Mouse (Mus musculus): ENCODE measurements around the gene Ppp1r21. TPM values are rescaled to one million over a fixed set of nuclear protein-coding genes. Genes with fewer than 3 reads are reported as not detected.

Gene Ppp1r21
- total and polyA plus RNA-seq, 3 experiments: 4.6 to 33.5 (median 31.8) TPM

DNA sequence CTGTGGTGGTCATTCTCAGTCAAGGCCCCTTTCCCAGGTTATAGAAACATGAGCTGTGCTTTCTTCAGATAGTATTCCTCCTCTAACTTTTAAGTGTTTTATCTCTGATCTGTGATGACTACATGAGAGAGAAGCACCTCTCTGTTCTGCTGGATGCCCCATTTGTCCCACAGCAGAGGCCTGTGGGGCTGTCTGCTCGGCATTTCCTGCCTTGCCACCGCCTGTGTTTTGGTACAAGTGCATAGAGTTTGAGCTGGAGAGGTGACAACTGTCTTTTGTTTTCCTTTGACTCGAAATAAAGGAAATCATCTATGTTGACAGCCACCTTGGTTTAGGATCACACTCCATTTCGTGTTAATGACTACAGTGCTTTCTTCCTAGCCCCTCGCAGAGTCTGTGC, 44.9 kb downstream of the Ppp1r21 start:
- no peak overlapping the region for H3K4me3 ChIP-seq (ENCODE audit: low read depth, low read length)
- DNase-seq (ENCODE audit: low spot score): no peak
- ATAC-seq (ENCODE audit: extremely low read depth, insufficient number of reproducible peaks, low FRiP score, poor library complexity, severe bottlenecking): no peak
- H3K36me3 ChIP-seq (replicated peaks): peaks cover 75% of the 10 kb centered on the region
- H3K9me3 ChIP-seq (replicated peaks): no peaks in the 10 kb centered on the region
- no peaks in the 10 kb centered on the region for H3K4me1 ChIP-seq (ENCODE audit: insufficient read depth, low read depth, low read length)
- TF ChIP-seq TAL1 (conservative IDR thresholded peaks at IDR 0.05; ENCODE audit: low read depth, low read length): no peak
- no peaks in the 10 kb centered on the region for H3K27me3 ChIP-seq (ENCODE audit: insufficient read depth, low read length)

DNA sequence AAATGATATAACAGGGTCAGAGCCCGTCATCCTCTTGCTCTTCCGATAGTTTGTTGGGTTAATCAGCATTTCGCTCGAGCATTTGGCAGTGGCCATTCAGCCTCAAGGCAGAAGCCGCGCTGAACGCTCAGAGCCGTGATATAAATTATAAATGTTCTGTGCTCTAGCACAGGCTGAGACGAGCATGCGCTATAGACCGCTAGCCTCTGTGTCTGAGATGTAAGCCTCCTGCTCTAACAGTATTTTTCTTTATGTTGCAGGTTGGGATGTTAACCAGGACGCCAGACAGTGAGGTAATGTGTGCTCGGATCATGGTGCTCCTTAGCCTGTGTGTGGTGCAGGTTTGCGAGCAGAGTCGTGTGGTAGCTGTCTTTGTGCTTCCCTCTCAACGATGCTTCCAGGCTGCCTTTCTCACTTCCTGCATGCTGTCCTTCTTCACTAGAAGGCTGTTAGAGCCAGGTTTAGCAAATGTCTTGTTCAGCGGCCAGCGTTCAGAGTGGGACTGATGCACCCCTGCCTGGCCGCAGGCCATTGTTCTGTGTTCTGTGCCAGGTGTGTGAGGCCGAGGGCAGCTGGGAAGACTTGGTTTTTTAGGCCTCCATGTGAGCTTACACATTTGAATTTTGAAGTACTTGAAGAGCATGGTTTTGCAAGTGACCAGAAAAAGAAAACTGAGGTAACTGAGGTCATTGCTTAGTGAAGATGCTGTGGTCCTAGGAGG, 48.8 kb downstream of the Ppp1r21 start:
- H3K36me3 ChIP-seq (replicated peaks): peaks cover 79% of the 10 kb centered on the region
- H3K4me1 ChIP-seq (ENCODE audit: insufficient read depth, low read depth, low read length): no peaks in the 10 kb centered on the region
- no peak for ATAC-seq (ENCODE audit: extremely low read depth, insufficient number of reproducible peaks, low FRiP score, poor library complexity, severe bottlenecking)
- TF ChIP-seq GATA1 (IDR thresholded peaks at IDR 0.05; ENCODE audit: borderline replicate concordance, low read length) (no peak), POLR2AphosphoS5 (IDR thresholded peaks at IDR 0.05; ENCODE audit: insufficient replicate concordance, low read depth, low read length) (no peak), CTCF (IDR thresholded peaks at IDR 0.05; ENCODE audit: low read depth, low read length) (no peak), GATA2 (IDR thresholded peaks at IDR 0.05; ENCODE audit: borderline replicate concordance, low read depth, low read length) (no peak), TAL1 (conservative IDR thresholded peaks at IDR 0.05; ENCODE audit: low read depth, low read length) (no peak)
- H3K9me3 ChIP-seq (replicated peaks): no peaks in the 10 kb centered on the region
- no peak overlapping the region for H3K4me3 ChIP-seq (ENCODE audit: low read depth, low read length)
- DNase-seq (ENCODE audit: low spot score): no peak
- H3K27me3 ChIP-seq (ENCODE audit: insufficient read depth, low read length): no peaks in the 10 kb centered on the region

DNA sequence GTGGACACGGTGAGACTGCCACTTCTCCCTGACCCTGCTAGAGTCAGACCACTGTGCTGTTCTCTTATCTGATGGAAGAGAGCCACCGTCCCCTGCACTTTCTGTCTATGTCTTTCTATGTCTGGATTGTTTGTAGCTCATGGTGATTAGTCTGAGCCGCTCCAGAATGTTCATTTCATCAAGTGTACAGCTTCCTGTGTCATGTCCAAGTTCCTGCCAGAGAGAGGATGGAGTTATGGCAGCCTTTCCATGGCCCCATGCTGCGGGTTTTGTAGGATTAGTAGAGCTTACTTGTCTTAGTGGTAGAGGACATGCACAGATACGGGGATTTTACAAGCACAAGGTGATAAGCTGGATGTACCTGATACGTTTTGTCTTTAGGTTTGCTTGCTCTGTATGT, 50.6 kb downstream of the Ppp1r21 start:
- DNase-seq (ENCODE audit: low spot score) (no peak), ATAC-seq (ENCODE audit: extremely low read depth, insufficient number of reproducible peaks, low FRiP score, poor library complexity, severe bottlenecking) (no peak)
- Histone ChIP-seq H3K27me3 (ENCODE audit: insufficient read depth, low read length) (no peaks in the 10 kb centered on the region), H3K4me1 (ENCODE audit: insufficient read depth, low read depth, low read length) (no peaks in the 10 kb centered on the region), H3K36me3 (replicated peaks) (peaks cover 84% of the 10 kb centered on the region), H3K4me3 (ENCODE audit: low read depth, low read length) (no peak overlapping the region), H3K9me3 (replicated peaks) (no peaks in the 10 kb centered on the region)
- TF ChIP-seq CTCF (IDR thresholded peaks at IDR 0.05; ENCODE audit: low read depth, low read length): no peak
- TF ChIP-seq GATA1 (IDR thresholded peaks at IDR 0.05; ENCODE audit: borderline replicate concordance, low read length): no peak
- TF ChIP-seq TAL1 (conservative IDR thresholded peaks at IDR 0.05; ENCODE audit: low read depth, low read length): no peak
- no peak for TF ChIP-seq POLR2AphosphoS5 (IDR thresholded peaks at IDR 0.05; ENCODE audit: insufficient replicate concordance, low read depth, low read length)
- no peak for TF ChIP-seq GATA2 (IDR thresholded peaks at IDR 0.05; ENCODE audit: borderline replicate concordance, low read depth, low read length)

DNA sequence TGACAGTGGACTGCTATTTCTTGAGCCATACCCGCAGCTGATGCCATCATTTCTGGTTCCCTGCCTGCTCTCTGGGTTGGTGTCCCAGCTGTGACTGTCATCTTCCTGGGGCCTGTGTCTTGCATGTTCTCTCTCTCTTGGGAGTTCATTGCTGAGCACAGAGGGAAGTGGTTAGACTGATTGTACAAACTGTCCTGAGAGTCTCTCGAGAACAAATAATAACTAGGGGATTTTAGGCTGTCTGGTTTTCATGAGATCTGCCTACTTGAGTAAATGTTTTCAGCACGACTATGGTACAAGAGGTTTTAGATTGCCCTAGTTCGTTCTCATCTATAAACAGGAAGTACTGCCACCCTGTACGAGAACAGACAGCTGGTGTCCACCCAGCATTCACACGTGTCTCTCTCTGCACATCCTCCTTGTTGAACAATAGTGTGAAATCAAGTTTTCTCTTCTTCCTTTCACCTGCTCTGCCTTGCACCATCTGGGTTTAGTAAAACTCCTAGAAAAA, 51.6 kb downstream of the Ppp1r21 start:
- TF ChIP-seq POLR2AphosphoS5 (IDR thresholded peaks at IDR 0.05; ENCODE audit: insufficient replicate concordance, low read depth, low read length) (no peak), CTCF (IDR thresholded peaks at IDR 0.05; ENCODE audit: low read depth, low read length) (no peak), TAL1 (conservative IDR thresholded peaks at IDR 0.05; ENCODE audit: low read depth, low read length) (no peak), GATA1 (IDR thresholded peaks at IDR 0.05; ENCODE audit: borderline replicate concordance, low read length) (no peak), GATA2 (IDR thresholded peaks at IDR 0.05; ENCODE audit: borderline replicate concordance, low read depth, low read length) (no peak)
- H3K36me3 ChIP-seq (replicated peaks): peaks cover 84% of the 10 kb centered on the region
- DNase-seq (ENCODE audit: low spot score): no peak
- no peak for ATAC-seq (ENCODE audit: extremely low read depth, insufficient number of reproducible peaks, low FRiP score, poor library complexity, severe bottlenecking)
- H3K27me3 ChIP-seq (ENCODE audit: insufficient read depth, low read length): no peaks in the 10 kb centered on the region
- no peaks in the 10 kb centered on the region for H3K4me1 ChIP-seq (ENCODE audit: insufficient read depth, low read depth, low read length)
- H3K9me3 ChIP-seq (replicated peaks): no peaks in the 10 kb centered on the region
- H3K4me3 ChIP-seq (ENCODE audit: low read depth, low read length): no peak overlapping the region

DNA sequence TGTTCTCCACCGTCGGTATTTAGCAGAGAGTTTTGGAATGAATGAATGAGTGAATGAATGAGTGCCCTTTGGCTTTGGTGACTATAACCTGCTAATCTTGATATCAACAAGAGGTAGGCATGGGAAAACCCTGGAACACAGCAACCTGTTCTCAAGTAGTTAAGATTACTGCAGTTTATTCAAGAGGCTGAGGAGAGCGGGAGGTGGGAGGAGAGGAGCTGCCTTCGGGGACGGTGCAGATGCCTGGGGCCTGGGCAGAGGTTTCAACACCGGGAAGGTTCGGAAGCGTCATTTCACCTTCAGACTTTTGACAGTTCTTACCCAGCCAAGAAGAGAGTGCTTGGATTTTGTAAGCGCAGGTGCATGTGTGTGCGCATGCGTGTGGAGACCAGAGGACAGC, 53.1 kb downstream of the Ppp1r21 start:
- H3K4me1 ChIP-seq (ENCODE audit: insufficient read depth, low read depth, low read length): no peaks in the 10 kb centered on the region
- ATAC-seq (ENCODE audit: extremely low read depth, insufficient number of reproducible peaks, low FRiP score, poor library complexity, severe bottlenecking) (no peak), DNase-seq (ENCODE audit: low spot score) (no peak)
- H3K36me3 ChIP-seq (replicated peaks): peaks cover 81% of the 10 kb centered on the region
- TF ChIP-seq CTCF (IDR thresholded peaks at IDR 0.05; ENCODE audit: low read depth, low read length): no peak
- no peaks in the 10 kb centered on the region for H3K9me3 ChIP-seq (replicated peaks)
- H3K27me3 ChIP-seq (ENCODE audit: insufficient read depth, low read length): no peaks in the 10 kb centered on the region
- H3K4me3 ChIP-seq (ENCODE audit: low read depth, low read length): no peak overlapping the region

DNA sequence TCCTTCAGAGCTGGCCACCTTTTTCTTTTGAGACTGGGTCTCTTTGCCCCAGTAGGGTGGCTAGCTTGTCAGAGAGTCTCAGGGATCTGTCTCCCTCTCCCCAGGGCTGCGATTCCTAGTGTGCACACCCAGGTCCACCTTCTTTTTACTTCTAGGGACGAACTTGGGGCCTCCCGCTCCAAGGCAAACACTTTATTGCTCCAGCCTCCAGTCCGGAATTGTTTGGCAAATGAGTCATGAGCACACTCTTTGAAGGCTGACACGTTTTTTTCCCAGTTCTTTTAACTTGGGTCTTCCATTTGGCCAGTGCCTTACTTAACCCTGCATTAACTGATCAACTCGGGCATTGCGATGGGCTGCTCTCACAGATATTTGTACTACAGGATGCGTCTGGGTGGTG, 53.5 kb downstream of the Ppp1r21 start:
- DNase-seq (ENCODE audit: low spot score) (no peak), ATAC-seq (ENCODE audit: extremely low read depth, insufficient number of reproducible peaks, low FRiP score, poor library complexity, severe bottlenecking) (no peak)
- TF ChIP-seq POLR2AphosphoS5 (IDR thresholded peaks at IDR 0.05; ENCODE audit: insufficient replicate concordance, low read depth, low read length) (no peak), GATA2 (IDR thresholded peaks at IDR 0.05; ENCODE audit: borderline replicate concordance, low read depth, low read length) (no peak), TAL1 (conservative IDR thresholded peaks at IDR 0.05; ENCODE audit: low read depth, low read length) (no peak), CTCF (IDR thresholded peaks at IDR 0.05; ENCODE audit: low read depth, low read length) (no peak), GATA1 (IDR thresholded peaks at IDR 0.05; ENCODE audit: borderline replicate concordance, low read length) (no peak)
- no peak overlapping the region for H3K4me3 ChIP-seq (ENCODE audit: low read depth, low read length)
- H3K36me3 ChIP-seq (replicated peaks): peaks cover 82% of the 10 kb centered on the region
- no peaks in the 10 kb centered on the region for H3K9me3 ChIP-seq (replicated peaks)
- H3K4me1 ChIP-seq (ENCODE audit: insufficient read depth, low read depth, low read length): no peaks in the 10 kb centered on the region
- no peaks in the 10 kb centered on the region for H3K27me3 ChIP-seq (ENCODE audit: insufficient read depth, low read length)

DNA sequence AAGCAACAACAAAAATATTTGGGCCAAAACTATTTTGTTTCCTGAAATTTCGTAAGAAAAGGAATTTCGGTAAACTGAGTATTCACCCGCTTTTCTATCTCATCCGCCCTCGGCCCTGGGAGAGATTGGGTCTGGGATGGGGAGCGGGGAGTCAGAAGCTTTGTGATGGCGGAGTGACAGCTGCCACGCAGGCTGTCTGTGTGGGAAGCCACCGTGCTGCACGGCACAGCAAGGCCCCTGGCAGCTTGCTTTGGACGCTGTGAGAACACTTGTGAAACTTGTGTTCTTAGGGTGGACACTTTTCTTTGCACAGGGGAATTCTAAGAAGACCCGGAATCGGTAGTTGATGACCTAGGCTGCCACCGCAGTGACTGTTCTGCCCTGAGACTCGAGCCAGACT, 57.5 kb downstream of the Ppp1r21 start:
- H3K4me1 ChIP-seq (ENCODE audit: insufficient read depth, low read depth, low read length): no peaks in the 10 kb centered on the region
- no peak for TF ChIP-seq CTCF (IDR thresholded peaks at IDR 0.05; ENCODE audit: low read depth, low read length)
- TF ChIP-seq TAL1 (conservative IDR thresholded peaks at IDR 0.05; ENCODE audit: low read depth, low read length): no peak
- no peak for TF ChIP-seq GATA2 (IDR thresholded peaks at IDR 0.05; ENCODE audit: borderline replicate concordance, low read depth, low read length)
- TF ChIP-seq GATA1 (IDR thresholded peaks at IDR 0.05; ENCODE audit: borderline replicate concordance, low read length): no peak
- TF ChIP-seq POLR2AphosphoS5 (IDR thresholded peaks at IDR 0.05; ENCODE audit: insufficient replicate concordance, low read depth, low read length): no peak
- peaks cover 66% of the 10 kb centered on the region for H3K36me3 ChIP-seq (replicated peaks)
- no peak overlapping the region for H3K4me3 ChIP-seq (ENCODE audit: low read depth, low read length)
- ATAC-seq (ENCODE audit: extremely low read depth, insufficient number of reproducible peaks, low FRiP score, poor library complexity, severe bottlenecking) (no peak), DNase-seq (ENCODE audit: low spot score) (no peak)
- no peaks in the 10 kb centered on the region for H3K9me3 ChIP-seq (replicated peaks)
- no peaks in the 10 kb centered on the region for H3K27me3 ChIP-seq (ENCODE audit: insufficient read depth, low read length)
